Mouse (Mus musculus) CH12.LX (cell line): ENCODE data around the gene Uba3.

Experiments used
- CHD2 ChIP-seq: IDR thresholded peaks from 2 replicates; pipeline ENCODE4 v1.6.1; 2011; ENCODE audit warnings: low read length, improper control_type of control experiment
- CTCF ChIP-seq, 2 experiments: IDR thresholded peaks in 1 of 2; conservative IDR thresholded peaks in 1 of 2; 2 replicates each; pipeline ENCODE4 v1.5.1; 2011 to 2012; ENCODE audit warnings: low read depth in 2 of 2, low read length in 2 of 2, improper control_type of control experiment in 1 of 2, inconsistent platforms in 1 of 2, mild to moderate bottlenecking in 1 of 2, moderate library complexity in 1 of 2
- ELF1 ChIP-seq: IDR thresholded peaks from 2 replicates; pipeline ENCODE4 v1.6.1; 2014; ENCODE audit warnings: low read depth, mild to moderate bottlenecking, inconsistent platforms, low read length, improper control_type of control experiment
- EP300 ChIP-seq: IDR thresholded peaks from 2 replicates; pipeline ENCODE4 v1.6.1; 2011; ENCODE audit warnings: low read length, improper control_type of control experiment
- IRF4 ChIP-seq: IDR thresholded peaks from 2 replicates; pipeline ENCODE4 v1.6.1; 2014; ENCODE audit warnings: low read depth, mild to moderate bottlenecking, inconsistent platforms, low read length, improper control_type of control experiment
- JUND ChIP-seq: conservative IDR thresholded peaks from 2 replicates; pipeline ENCODE4 v1.6.1; 2011; ENCODE audit warnings: low read depth, low read length, improper control_type of control experiment
- POLR2A ChIP-seq: IDR thresholded peaks from 2 replicates; pipeline ENCODE4 v1.6.1; 2011; ENCODE audit warnings: low read depth, mild to moderate bottlenecking, improper control_type of control experiment, low read length
- RAD21 ChIP-seq: IDR thresholded peaks from 2 replicates; pipeline ENCODE4 v1.6.1; 2011; ENCODE audit warnings: low read depth, mild to moderate bottlenecking, low read length, improper control_type of control experiment, moderate library complexity
- TBP ChIP-seq: conservative IDR thresholded peaks from 2 replicates; pipeline ENCODE4 v1.6.1; 2011; ENCODE audit warnings: low read depth, low read length, improper control_type of control experiment
- USF1 ChIP-seq: IDR thresholded peaks from 2 replicates; pipeline ENCODE4 v1.6.1; 2014; ENCODE audit warnings: low read depth, mild to moderate bottlenecking, inconsistent platforms, low read length, improper control_type of control experiment
- ZMIZ1 ChIP-seq: IDR thresholded peaks from 2 replicates; pipeline ENCODE4 v1.6.1; 2012; ENCODE audit warnings: low read depth, mild to moderate bottlenecking, inconsistent platforms, low read length, improper control_type of control experiment
- ZNF384 ChIP-seq: IDR thresholded peaks from 2 replicates; pipeline ENCODE4 v1.6.1; 2012; ENCODE audit warnings: low read depth, low read length, improper control_type of control experiment, inconsistent platforms

- TF ChIP-seq ZMIZ1 (no peak), CTCF (conservative IDR thresholded peaks at IDR 0.05 in 1 of 2, IDR thresholded peaks at IDR 0.05 in 1 of 2; ENCODE audit: low read depth in 2 of 2, low read length in 2 of 2) (no peak), ZNF384 (no peak), IRF4 (no peak), RAD21 (no peak), TBP (no peak), JUND (no peak), USF1 (no peak), ELF1 (no peak), EP300 (no peak), POLR2A (no peak), CHD2 (no peak)
Measured at GRCm38 (mm10) chr6:97220672-97221071, 15.2 kb upstream of the Uba3 start.
